Mouse (Mus musculus) heart, postnatal 0 days (tissue): Measurements from ENCODE around the gene Slc52a3. TPM values are rescaled to one million over a fixed set of nuclear protein-coding genes. Genes with fewer than 3 reads are reported as not detected.

ENCODE experiments used
- ATAC-seq: fragments of 200-750 bp; cut with Nextera tagmentation; 2 replicates; pipeline ENCODE4 v1.8.0; 2017; ENCODE audit warnings: low read depth, moderate number of reproducible peaks, moderate library complexity; ENCODE audit not compliant: insufficient read depth
- DNase-seq: peaks from one replicate; pipeline ENCODE4 v3.0.0-alpha.2; 2016; ENCODE audit warnings: low spot score
- H3K27ac ChIP-seq: fragments of 300-500 bp; sonication (generic); 2 replicates; pipeline ENCODE4 v1.5.1; 2014; ENCODE audit warnings: low read depth, mild to moderate bottlenecking
- H3K27me3 ChIP-seq: fragments of 300-500 bp; sonication (generic); 2 replicates; pipeline ENCODE4 v1.6.1; 2014; ENCODE audit warnings: low read length, mixed read lengths; ENCODE audit not compliant: control insufficient read depth, insufficient read depth
- H3K36me3 ChIP-seq: fragments of 300-500 bp; sonication (generic); replicated peaks from 2 replicates; pipeline ENCODE4 v1.6.1; 2014; ENCODE audit warnings: low read length, mixed read lengths; ENCODE audit not compliant: control insufficient read depth, insufficient read depth
- H3K4me1 ChIP-seq: fragments of 300-500 bp; sonication (generic); 2 replicates; pipeline ENCODE4 v1.6.1; 2014; ENCODE audit warnings: antibody characterized with exemption; ENCODE audit not compliant: control insufficient read depth, insufficient read depth
- H3K4me2 ChIP-seq: fragments of 300-500 bp; sonication (generic); 2 replicates; pipeline ENCODE4 v1.6.1; 2014; ENCODE audit warnings: low read depth, mild to moderate bottlenecking, low read length, moderate library complexity
- H3K4me3 ChIP-seq: fragments of 300-500 bp; sonication (generic); 2 replicates; pipeline ENCODE4 v1.5.1; 2014; ENCODE audit warnings: low read depth, low read length
- H3K9ac ChIP-seq: fragments of 300-500 bp; sonication (generic); replicated peaks from 2 replicates; pipeline ENCODE4 v1.6.1; 2014; ENCODE audit warnings: low read depth, low read length, mixed read lengths
- H3K9me3 ChIP-seq: fragments of 300-500 bp; sonication (generic); replicated peaks from 2 replicates; pipeline ENCODE4 v1.6.1; 2016; ENCODE audit warnings: low read length; ENCODE audit not compliant: control insufficient read depth
- CTCF ChIP-seq: IDR thresholded peaks from 2 replicates; pipeline ENCODE4 v1.5.1; 2016; ENCODE audit warnings: antibody characterized with exemption, control low read depth, low read depth
- EP300 ChIP-seq: IDR thresholded peaks from 2 replicates; pipeline ENCODE4 v1.6.1; 2016; ENCODE audit warnings: antibody characterized with exemption, low read depth
- WGBS: fragments of 180-500 bp; shearing (Covaris S2); extraction: QIAGEN DNeasy Blood & Tissue Kit; methylation state at CpG from one replicate; pipeline ENCODE4 v1.1.7; 2014; 5-methylcytosine and 5-hydroxymethylcytosine counted together
- polyA plus RNA-seq: library from polyadenylated mRNA; unstranded; fragments of >200 nt; fragmentation: Nextera tagmentation; extraction: Ambion mirVana; gene quantifications from 2 replicates; pipeline ENCODE4 v1.2.1, GENCODE M21; 2015
- total RNA-seq: library from RNA; depleted of rRNA; stranded (reverse); fragments of >200 nt; gene quantifications from 2 replicates; pipeline ENCODE4 v1.2.3, GENCODE M21; 2014; ENCODE audit warnings: low replicate concordance

Slc52a3 gene
- total and polyA plus RNA-seq, 2 experiments from 2014 or later = 0.68 to 6.6 TPM

- H3K36me3 ChIP-seq = no peaks in the 10 kb centered on the region
- ATAC-seq = peak; percentile 55
- DNase-seq = no peak
- no peak overlapping the region for H3K4me2 ChIP-seq
- H3K4me3 ChIP-seq = no peak overlapping the region
- 0 out of 2 replicates have a peak overlapping the region, but pooled peaks have one; percentile 5 for H3K27ac ChIP-seq
- 27% methylated on average over 2 of the region's 2 CpGs for WGBS
- no peaks in the 10 kb centered on the region for H3K4me1 ChIP-seq
- no peaks in the 10 kb centered on the region for H3K27me3 ChIP-seq
- peak; percentile 36; the same call in 1 of the 2 replicates for TF ChIP-seq CTCF
- no peak for TF ChIP-seq EP300
- H3K9ac ChIP-seq = no peak overlapping the region
- H3K9me3 ChIP-seq = no peaks in the 10 kb centered on the region
Observed at GRCm38 (mm10) chr2:152011724-152012123, 15.4 kb downstream of the Slc52a3 start.

- 0 out of 2 replicates have a peak overlapping the region, but pooled peaks have one; percentile 5 for H3K27ac ChIP-seq
- H3K9ac ChIP-seq = no peak overlapping the region
- H3K27me3 ChIP-seq = no peaks in the 10 kb centered on the region
- H3K36me3 ChIP-seq = no peaks in the 10 kb centered on the region
- 61% methylated on average over 4 of the region's 4 CpGs for WGBS
- ATAC-seq = peak; percentile 48; the same call in 1 of the 2 replicates
- no peaks in the 10 kb centered on the region for H3K9me3 ChIP-seq
- DNase-seq = no peak
- no peak overlapping the region for H3K4me3 ChIP-seq
- TF ChIP-seq CTCF (no peak), EP300 (no peak)
- H3K4me1 ChIP-seq = no peaks in the 10 kb centered on the region
- H3K4me2 ChIP-seq = no peak overlapping the region
Observed at GRCm38 (mm10) chr2:152012222-152012621, 15.9 kb downstream of the Slc52a3 start.

DNA sequence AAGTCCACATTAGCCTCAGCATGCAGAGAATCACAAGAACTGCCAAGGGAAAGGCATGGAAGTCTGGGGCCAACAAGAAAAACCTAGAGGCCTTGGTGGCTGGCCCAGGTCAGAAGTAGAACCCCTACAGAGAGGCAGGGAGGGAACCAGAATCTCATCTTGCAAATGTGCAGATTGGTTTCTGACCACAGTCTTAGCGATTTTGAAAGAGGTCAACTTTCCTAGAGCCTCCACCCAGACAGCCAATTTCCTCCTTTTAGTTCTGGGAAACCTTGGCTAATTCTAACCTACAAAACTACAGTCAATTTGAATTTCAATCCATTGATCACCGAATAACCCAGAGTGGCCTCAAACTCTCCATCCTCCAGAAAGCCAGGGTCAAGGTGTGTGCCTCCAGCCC is 16.4 kb downstream of the Slc52a3 start:
- no peak overlapping the region for H3K4me2 ChIP-seq
- H3K4me3 ChIP-seq = no peak overlapping the region
- no peak for DNase-seq
- TF ChIP-seq EP300 = no peak
- TF ChIP-seq CTCF = no peak
- no peaks in the 10 kb centered on the region for H3K36me3 ChIP-seq
- 60% methylated on average over 2 of the region's 2 CpGs for WGBS
- 0 out of 2 replicates have a peak overlapping the region, but pooled peaks have one; percentile 5 for H3K27ac ChIP-seq
- H3K27me3 ChIP-seq = no peaks in the 10 kb centered on the region
- no peaks in the 10 kb centered on the region for H3K9me3 ChIP-seq
- H3K9ac ChIP-seq = no peak overlapping the region
- no peak for ATAC-seq
- H3K4me1 ChIP-seq = no peaks in the 10 kb centered on the region

DNA sequence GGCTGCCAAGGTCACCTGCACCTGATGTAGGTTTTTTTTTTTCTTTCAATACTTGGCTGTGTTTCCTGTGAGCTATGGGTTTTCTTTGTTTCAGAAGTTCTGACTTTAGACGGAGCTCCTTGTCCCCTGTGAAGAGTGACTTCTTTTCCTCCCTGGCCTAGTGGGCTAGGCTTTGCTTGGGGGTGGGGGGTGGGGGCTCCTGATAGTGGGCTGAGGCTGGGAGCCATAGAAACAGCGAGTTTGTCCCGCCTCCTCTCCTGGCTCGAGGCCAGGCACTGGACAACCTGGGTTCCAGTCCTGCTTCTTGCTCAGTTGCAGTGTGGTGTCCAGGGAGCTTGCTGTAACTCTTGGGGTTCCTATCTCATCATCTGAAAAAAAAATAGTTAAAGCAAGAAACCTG is 19.7 kb downstream of the Slc52a3 start:
- 31% methylated on average over 4 of the region's 4 CpGs for whole genome bisulfite sequencing
- DNase-seq = no peak
- TF ChIP-seq EP300 = no peak
- no peak for TF ChIP-seq CTCF
- Histone ChIP-seq H3K4me1 (no peaks in the 10 kb centered on the region), H3K4me3 (no peak overlapping the region), H3K27ac (no peak overlapping the region), H3K27me3 (no peaks in the 10 kb centered on the region), H3K9me3 (no peaks in the 10 kb centered on the region), H3K36me3 (no peaks in the 10 kb centered on the region), H3K9ac (no peak overlapping the region), H3K4me2 (no peak overlapping the region)
- no peak for ATAC-seq

DNA sequence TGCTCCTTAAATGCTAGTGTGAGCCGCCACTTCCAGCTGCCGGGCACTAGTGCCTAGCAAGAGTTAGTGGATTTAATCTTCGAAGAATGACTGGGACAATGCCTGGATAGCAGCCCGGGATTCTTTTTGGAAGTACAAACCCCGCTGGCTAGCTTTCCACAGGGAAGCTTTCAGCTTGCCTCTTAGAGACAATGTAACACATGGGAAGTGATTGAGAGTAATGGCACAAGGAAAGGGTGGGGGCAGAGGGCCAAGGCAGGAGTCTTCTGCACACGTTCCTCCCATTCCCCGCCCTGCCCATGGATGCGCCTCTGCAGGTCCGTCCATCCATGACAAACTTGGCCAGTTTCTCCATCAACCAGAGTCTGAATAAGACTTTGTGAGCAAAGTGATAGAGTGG is 20.4 kb downstream of the Slc52a3 start:
- no peak overlapping the region for H3K4me2 ChIP-seq
- TF ChIP-seq CTCF (no peak), EP300 (no peak)
- 65% methylated on average over 9 of the region's 9 CpGs for WGBS
- no peaks in the 10 kb centered on the region for H3K36me3 ChIP-seq
- no peak overlapping the region for H3K27ac ChIP-seq
- no peaks in the 10 kb centered on the region for H3K4me1 ChIP-seq
- DNase-seq (no peak), ATAC-seq (no peak)
- no peak overlapping the region for H3K9ac ChIP-seq
- H3K9me3 ChIP-seq = no peaks in the 10 kb centered on the region; the same call in 1 of the 2 replicates
- no peak overlapping the region for H3K4me3 ChIP-seq
- no peaks in the 10 kb centered on the region for H3K27me3 ChIP-seq

DNA sequence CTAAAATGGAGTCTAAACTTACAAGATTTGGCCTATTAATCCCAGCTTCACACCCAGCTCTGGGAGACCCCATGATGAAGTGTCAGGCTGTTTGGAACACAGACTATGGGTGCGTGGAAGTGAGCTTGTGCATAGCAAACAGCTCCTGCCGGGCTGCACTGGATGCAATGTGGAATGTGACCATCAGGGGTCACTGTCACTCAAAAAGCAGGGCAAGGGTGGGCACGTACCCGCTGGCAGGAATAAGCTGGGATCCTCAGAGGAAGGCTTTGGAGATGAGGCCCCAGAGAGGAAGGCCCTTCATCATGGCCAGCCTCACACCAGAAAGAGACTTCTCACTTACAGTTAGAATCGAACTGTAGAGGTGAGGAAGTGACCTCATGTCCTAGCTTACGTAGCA is 23.9 kb downstream of the Slc52a3 start:
- H3K27ac ChIP-seq = no peak overlapping the region
- no peaks in the 10 kb centered on the region for H3K36me3 ChIP-seq
- no peak overlapping the region for H3K4me3 ChIP-seq
- 21% methylated on average over 6 of the region's 6 CpGs for WGBS
- TF ChIP-seq EP300 = no peak
- peak; percentile 69 for TF ChIP-seq CTCF
- H3K4me1 ChIP-seq = no peaks in the 10 kb centered on the region
- no peak overlapping the region for H3K9ac ChIP-seq
- H3K27me3 ChIP-seq = 0 out of 2 replicates have a peak, but pooled peaks cover 7% of the 10 kb centered on the region
- peak; percentile 36; the same call in 1 of the 2 replicates for ATAC-seq
- DNase-seq = no peak
- no peaks in the 10 kb centered on the region; the same call in 1 of the 2 replicates for H3K9me3 ChIP-seq
- no peak overlapping the region for H3K4me2 ChIP-seq
